Mouse (Mus musculus) hindbrain, embryonic 10.5 days (tissue): ENCODE data around the gene Plpp1. TPM values are rescaled to one million over a fixed set of nuclear protein-coding genes. Genes with fewer than 3 reads are reported as not detected.

Experiments used
- DNase-seq: peaks from one replicate; pipeline ENCODE4 v3.0.0-alpha.2; 2017; ENCODE audit warnings: low spot score
- H3K27ac ChIP-seq: fragments of 300-500 bp; sonication (generic); 2 replicates; pipeline ENCODE4 v1.5.1; 2016; ENCODE audit warnings: mild to moderate bottlenecking, moderate library complexity
- H3K27me3 ChIP-seq: fragments of 300-500 bp; sonication (generic); 2 replicates; pipeline ENCODE4 v1.6.1; 2016; ENCODE audit warnings: mild to moderate bottlenecking; ENCODE audit not compliant: poor library complexity, insufficient read depth, severe bottlenecking
- H3K36me3 ChIP-seq: fragments of 300-500 bp; sonication (generic); 2 replicates; pipeline ENCODE4 v1.6.1; 2016; ENCODE audit warnings: mild to moderate bottlenecking, moderate library complexity
- H3K4me1 ChIP-seq: fragments of 300-500 bp; sonication (generic); replicated peaks from 2 replicates; pipeline ENCODE4 v1.6.1; 2016; ENCODE audit warnings: mild to moderate bottlenecking
- H3K4me3 ChIP-seq: fragments of 300-500 bp; sonication (generic); 2 replicates; pipeline ENCODE4 v1.5.1; 2016; ENCODE audit warnings: mild to moderate bottlenecking, moderate library complexity
- H3K9me3 ChIP-seq: fragments of 300-500 bp; sonication (generic); 2 replicates; pipeline ENCODE4 v1.6.1; 2016; ENCODE audit warnings: mild to moderate bottlenecking, moderate library complexity
- WGBS: fragments of 180-500 bp; shearing (Covaris S2); methylation state at CpG from one replicate; pipeline ENCODE4 v1.1.7; 2016; 5-methylcytosine and 5-hydroxymethylcytosine counted together
- polyA plus RNA-seq: library from polyadenylated mRNA; unstranded; fragments of >200 nt; fragmentation: Nextera tagmentation; extraction: Ambion mirVana; gene quantifications from 2 replicates; pipeline ENCODE4 v1.2.1, GENCODE M21; 2016

The Plpp1 gene
- polyA plus RNA-seq, 1 experiment from 2014 or later: 25.5 TPM

DNA sequence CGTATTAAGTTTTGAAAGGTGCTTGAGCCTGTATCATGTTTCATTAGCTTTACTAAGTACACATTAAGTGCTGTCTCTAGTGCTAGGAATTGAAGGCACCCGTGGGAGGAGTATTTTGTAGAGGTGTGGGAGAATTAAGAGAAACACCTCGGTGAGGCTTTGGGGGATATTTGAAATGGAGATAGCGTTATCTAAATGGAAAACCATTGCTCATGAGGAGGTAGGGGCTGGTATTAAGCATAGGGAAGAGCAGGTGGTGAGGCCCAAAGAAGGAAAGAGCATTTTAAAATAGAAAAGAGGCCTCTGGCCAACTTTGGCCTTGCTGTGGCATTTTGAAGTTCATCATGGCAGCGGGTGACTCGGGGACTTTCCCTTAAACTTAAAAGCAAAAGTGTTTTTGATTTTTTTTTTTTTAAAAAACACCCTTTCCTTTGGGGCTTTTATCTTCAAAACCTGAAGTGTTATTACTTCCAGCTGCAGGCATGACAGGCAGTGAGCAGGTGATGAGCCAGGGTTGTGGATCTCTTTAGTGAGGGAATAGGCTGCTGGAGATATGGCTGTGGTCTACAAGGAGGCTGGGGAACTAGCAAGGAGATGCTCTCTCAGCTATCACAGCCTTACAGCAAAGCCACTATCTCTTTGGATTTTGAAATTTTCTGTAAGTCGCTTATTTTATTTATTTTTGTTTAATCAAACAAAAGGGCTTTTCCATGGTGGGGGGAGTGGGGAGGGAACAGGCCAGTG is 9.1 kb downstream of the Plpp1 start:
- Histone ChIP-seq H3K4me1 (peaks cover 12% of the 10 kb centered on the region), H3K36me3 (peaks cover 20% of the 10 kb centered on the region), H3K9me3 (no peaks in the 10 kb centered on the region), H3K27me3 (no peaks in the 10 kb centered on the region), H3K4me3 (no peak overlapping the region), H3K27ac (no peak overlapping the region)
- DNase-seq: no peak
- 85% methylated on average over 7 of the region's 7 CpGs for WGBS

DNA sequence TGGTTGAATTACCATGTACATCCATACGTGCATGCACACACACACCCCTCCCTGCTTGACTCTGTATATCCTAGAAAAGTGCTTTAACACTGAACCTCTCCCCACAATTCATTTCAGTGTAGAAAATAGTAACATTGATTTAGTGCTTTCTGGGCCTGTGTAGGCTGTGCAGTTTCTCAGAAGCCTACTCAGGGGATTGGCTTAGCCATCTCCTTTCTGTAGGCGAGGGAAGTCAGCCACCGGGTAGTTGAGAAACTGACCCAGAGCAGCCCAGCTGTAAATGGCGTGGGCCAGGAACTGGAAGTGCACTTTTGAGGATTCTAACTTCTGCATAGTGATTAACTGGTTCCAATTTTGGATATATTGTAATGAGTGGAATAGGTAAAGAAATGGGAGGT is 9.7 kb downstream of the Plpp1 start:
- H3K27ac ChIP-seq: no peak overlapping the region
- H3K4me1 ChIP-seq: peaks cover 12% of the 10 kb centered on the region
- peaks cover 20% of the 10 kb centered on the region for H3K36me3 ChIP-seq
- DNase-seq: no peak
- no peaks in the 10 kb centered on the region for H3K9me3 ChIP-seq
- 77% methylated on average over 4 of the region's 4 CpGs for WGBS
- no peak overlapping the region for H3K4me3 ChIP-seq
- no peaks in the 10 kb centered on the region for H3K27me3 ChIP-seq

DNA sequence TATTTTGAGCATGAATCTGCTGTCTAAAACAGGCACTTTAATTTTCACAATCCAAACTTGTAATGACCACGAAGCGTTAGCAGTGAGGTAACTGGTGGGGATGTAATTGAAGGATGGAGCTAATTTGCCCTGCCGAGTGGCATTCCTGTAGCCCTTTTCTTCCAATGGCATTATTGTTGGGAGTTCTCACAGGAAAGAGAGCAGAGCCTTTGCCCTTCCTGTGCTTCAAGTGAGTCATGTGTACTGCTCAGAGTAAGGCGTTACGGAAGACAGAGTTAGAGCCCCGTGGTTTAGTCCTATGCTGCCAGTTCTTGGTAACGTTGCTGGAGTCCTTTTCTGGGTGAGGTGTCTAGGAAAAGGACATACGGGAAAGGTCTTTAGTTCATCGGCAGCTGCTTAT is 10.2 kb downstream of the Plpp1 start:
- H3K27ac ChIP-seq: no peak overlapping the region
- no peak overlapping the region for H3K4me3 ChIP-seq
- H3K4me1 ChIP-seq: peaks cover 12% of the 10 kb centered on the region
- WGBS: 36% methylated on average over 9 of the region's 9 CpGs
- peaks cover 16% of the 10 kb centered on the region for H3K36me3 ChIP-seq
- no peaks in the 10 kb centered on the region for H3K27me3 ChIP-seq
- H3K9me3 ChIP-seq: no peaks in the 10 kb centered on the region
- no peak for DNase-seq

DNA sequence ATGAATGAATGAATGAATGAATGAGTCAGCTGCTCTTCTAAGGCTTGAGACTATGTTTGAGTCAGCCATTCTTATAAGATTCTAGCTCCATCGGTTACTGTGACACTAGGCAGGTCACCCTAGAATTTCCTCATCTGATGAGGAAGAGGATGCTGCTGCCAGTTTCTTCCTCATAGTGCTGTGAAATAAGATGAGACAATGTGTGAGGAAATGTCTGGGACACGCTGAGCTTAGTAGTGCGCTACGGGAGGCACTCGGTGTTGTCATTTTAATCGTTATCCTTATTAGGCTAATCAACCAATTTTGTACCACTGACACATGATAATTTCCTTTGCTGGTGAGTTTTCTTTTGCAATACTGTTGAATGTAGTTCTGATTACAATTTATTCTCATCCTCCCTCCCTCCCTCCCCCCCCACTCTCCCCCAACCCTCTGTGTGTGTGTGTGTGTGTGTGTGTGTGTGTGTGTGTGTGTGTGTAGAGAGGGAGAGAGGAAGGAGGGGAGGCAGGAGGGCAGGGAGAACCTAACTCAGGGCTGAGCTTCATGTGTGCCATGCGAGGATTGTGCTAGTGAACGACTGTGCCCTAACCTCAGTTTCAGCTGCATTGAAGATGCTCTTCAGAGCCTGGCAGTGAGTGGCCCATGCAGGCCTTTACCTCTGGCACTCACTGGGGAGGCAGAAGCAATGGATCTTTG is 11.3 kb downstream of the Plpp1 start:
- peaks cover 12% of the 10 kb centered on the region for H3K4me1 ChIP-seq
- WGBS: 85% methylated on average over 8 of the region's 8 CpGs
- DNase-seq: no peak

DNA sequence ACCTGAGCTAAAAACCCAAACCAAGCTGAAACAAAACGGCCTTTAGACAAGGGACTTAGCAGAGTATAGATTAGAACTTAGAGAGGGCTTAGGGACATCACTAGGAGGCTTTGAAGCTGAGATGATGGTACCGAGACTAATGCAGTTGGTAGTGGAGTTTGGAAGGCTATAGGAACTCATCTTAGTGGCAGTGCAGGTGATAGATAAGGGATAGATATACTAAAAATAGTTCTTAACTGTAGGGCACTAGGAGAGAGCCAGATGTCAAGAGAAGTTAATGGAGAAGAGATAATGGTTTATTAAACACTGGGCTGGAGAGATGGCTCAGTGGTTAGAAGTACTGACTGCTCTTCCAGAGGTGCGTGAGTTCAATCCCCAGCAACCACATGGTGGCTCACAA is 15.4 kb downstream of the Plpp1 start:
- Histone ChIP-seq H3K27ac (no peak overlapping the region), H3K4me3 (no peak overlapping the region), H3K36me3 (no peaks in the 10 kb centered on the region), H3K27me3 (no peaks in the 10 kb centered on the region), H3K4me1 (peaks cover 7% of the 10 kb centered on the region), H3K9me3 (no peaks in the 10 kb centered on the region)
- no peak for DNase-seq
- WGBS: 90% methylated on average over 3 of the region's 3 CpGs

More for the DNA sequence above, 11.3 kb downstream of the Plpp1 start:
- no peak overlapping the region for H3K4me3 ChIP-seq
- H3K27ac ChIP-seq: no peak overlapping the region
- H3K9me3 ChIP-seq: no peaks in the 10 kb centered on the region
- H3K27me3 ChIP-seq: no peaks in the 10 kb centered on the region
- H3K36me3 ChIP-seq: peaks cover 5% of the 10 kb centered on the region; the same call in 1 of the 2 replicates

DNA sequence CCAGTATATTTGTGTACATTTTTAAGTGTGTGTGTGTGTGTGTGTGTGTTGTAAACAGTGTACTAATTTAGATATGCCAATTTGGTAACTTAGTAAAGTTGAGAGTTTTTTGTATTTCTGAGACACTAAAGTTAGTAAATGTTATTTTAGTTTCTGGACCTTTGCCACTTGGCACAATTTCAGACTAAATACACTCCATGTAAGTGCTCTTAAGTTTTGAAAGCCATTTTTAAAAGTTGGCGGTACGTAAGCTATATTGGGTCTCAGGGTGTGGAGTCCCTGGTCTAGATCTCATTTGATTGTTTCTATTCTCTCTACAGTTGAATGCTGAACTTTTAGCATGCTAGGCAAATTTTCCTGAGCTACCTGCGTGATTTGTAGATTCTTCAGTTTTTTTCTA is 17.5 kb downstream of the Plpp1 start:
- H3K4me1 ChIP-seq: no peaks in the 10 kb centered on the region
- DNase-seq: no peak
- H3K36me3 ChIP-seq: no peaks in the 10 kb centered on the region
- no peak overlapping the region for H3K4me3 ChIP-seq
- H3K27me3 ChIP-seq: no peaks in the 10 kb centered on the region
- no peaks in the 10 kb centered on the region for H3K9me3 ChIP-seq
- 94% methylated on average over 3 of the region's 3 CpGs for WGBS
- H3K27ac ChIP-seq: no peak overlapping the region

DNA sequence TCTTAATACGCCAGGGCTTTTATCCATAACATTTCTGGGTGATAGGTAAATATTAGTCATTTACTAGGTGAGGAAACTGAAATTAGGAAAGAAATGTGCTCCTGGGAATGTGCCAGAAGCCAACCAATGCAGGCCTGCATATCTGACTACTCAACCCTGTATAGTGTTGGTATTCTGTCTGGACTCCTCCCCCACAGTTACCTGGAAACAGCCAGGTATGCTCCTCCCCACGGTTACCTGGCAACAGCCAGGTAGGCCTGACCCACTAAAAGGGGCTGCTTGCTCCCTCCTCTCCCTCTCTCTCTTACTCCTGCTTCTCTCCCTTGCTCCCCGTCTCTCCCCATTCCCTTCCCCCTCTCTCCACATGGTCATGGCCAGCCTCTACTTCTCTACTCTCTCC is 21.8 kb downstream of the Plpp1 start:
- Histone ChIP-seq H3K4me1 (peaks cover 7% of the 10 kb centered on the region; the same call in 1 of the 2 replicates), H3K27me3 (no peaks in the 10 kb centered on the region), H3K4me3 (no peak overlapping the region), H3K27ac (no peak overlapping the region), H3K36me3 (no peaks in the 10 kb centered on the region), H3K9me3 (no peaks in the 10 kb centered on the region)
- 70% methylated on average over 3 of the region's 3 CpGs for WGBS
- DNase-seq: no peak

DNA sequence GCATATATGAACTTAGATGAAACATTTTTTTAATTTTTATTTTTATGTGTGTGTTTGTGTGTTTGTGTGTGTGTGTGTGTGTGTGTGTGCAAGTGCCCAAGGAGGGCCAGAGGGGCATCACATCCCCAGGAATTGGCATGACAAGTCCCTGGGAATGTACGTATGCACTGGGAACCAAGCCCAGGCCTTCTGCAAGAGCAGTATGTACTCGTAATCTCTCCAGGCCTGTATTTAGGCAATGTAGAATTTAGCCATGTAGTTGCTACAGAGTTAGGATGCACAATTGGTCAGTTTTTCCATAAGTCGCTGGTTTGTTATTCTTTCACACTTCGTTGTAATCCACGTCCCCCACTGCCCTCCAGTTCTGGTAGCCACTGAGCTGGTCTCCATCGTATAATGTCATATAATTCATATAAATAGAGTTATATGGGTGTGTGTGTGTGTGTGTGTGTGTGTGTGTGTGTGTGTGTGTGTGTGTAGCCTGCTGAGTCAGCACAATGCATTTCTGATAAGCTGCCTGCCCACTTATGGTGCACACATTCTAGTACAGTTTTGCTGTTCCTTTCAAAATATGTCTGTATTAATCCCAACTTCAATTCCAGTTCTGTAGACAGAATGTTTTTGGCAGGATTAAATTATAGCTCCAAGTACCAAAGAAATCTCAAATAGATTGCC is 22.8 kb downstream of the Plpp1 start:
- Histone ChIP-seq H3K36me3 (no peaks in the 10 kb centered on the region), H3K27ac (no peak overlapping the region), H3K27me3 (no peaks in the 10 kb centered on the region), H3K4me3 (no peak overlapping the region), H3K9me3 (no peaks in the 10 kb centered on the region), H3K4me1 (peaks cover 7% of the 10 kb centered on the region; the same call in 1 of the 2 replicates)
- DNase-seq: no peak
- 93% methylated on average over 6 of the region's 6 CpGs for WGBS

DNA sequence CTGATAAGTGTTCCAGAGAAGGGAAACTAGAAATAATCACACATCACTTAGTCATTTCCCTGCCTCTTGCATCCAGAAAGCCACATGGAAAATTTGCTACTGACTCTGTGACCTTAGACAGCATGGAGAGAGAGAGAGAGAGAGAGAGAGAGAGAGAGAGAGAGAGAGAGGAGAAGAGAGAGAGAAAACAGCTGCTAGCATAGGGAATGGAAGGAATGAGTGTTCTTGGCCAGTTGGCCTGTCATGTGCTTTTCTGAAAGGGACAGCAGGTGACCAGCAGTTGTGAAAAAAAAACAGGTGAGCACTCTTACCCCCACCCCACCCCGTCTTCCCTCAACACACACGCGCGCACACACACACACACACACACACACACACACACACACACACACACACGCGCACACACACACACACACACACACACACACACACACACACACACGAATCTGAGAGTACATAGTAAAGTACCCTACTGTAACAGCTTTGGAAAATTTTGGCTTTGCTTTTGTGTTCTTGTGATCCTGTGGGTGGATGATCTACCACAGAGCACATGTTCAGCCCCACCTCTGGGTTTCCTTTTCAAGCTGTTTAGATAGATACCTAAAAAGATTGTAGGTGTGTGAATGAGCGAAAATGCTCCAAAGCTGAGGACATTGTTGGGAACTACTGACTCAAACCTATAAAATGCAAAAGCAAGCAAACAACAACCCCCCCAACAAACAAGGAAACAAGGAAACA is 23.5 kb downstream of the Plpp1 start:
- Histone ChIP-seq H3K4me3 (no peak overlapping the region), H3K27me3 (no peaks in the 10 kb centered on the region), H3K27ac (no peak overlapping the region), H3K4me1 (peaks cover 7% of the 10 kb centered on the region; the same call in 1 of the 2 replicates), H3K36me3 (no peaks in the 10 kb centered on the region), H3K9me3 (no peaks in the 10 kb centered on the region)
- 96% methylated on average over 8 of the region's 8 CpGs for WGBS
- DNase-seq: no peak

DNA sequence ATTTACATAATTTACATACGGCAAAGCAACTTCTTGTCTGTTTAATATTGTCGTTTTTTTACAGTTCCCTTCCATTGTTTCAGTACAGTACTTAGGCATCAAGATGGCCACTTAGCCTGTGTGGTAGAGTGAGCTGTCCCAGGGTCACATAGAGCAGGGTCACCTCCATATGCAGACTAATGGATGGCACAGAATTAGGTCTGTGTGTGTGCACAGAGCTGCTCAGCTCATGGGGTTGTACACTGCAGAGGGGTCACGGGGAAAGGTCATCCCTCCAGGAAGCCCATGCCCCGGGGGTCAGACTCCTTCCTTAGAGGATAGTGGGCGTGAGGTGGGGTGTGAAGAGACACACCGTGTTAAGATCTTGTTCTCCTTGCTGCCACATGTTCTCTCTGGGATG is 24.9 kb downstream of the Plpp1 start:
- Histone ChIP-seq H3K4me1 (peaks cover 7% of the 10 kb centered on the region; the same call in 1 of the 2 replicates), H3K27me3 (no peaks in the 10 kb centered on the region), H3K4me3 (no peak overlapping the region), H3K27ac (no peak overlapping the region), H3K9me3 (no peaks in the 10 kb centered on the region), H3K36me3 (no peaks in the 10 kb centered on the region)
- DNase-seq: no peak
- WGBS: 51% methylated on average over 6 of the region's 6 CpGs

DNA sequence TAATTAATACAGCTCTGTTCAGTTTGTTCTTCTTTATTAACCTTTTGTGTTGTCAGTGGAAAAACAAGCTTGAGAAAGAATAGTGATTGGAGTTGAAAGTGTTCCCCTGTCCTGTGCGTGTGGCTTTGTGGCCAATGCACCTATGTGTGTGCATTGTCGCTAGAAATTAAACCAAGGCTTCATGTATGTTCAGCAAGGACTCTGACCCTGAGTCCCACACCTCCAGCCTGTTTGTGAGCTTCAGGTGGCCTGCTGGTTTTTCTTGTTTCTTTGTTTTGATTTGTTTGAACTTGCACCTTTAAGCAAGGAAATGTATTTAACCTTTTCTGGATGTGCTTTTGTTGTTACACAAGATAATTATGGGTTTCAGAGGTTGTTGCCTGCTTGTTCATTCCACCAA is 29.0 kb downstream of the Plpp1 start:
- H3K27ac ChIP-seq: no peak overlapping the region
- 95% methylated on average over 2 of the region's 2 CpGs for WGBS
- no peak for DNase-seq
- H3K4me1 ChIP-seq: peaks cover 20% of the 10 kb centered on the region
- no peaks in the 10 kb centered on the region for H3K9me3 ChIP-seq
- no peaks in the 10 kb centered on the region for H3K36me3 ChIP-seq
- no peak overlapping the region for H3K4me3 ChIP-seq
- no peaks in the 10 kb centered on the region for H3K27me3 ChIP-seq

DNA sequence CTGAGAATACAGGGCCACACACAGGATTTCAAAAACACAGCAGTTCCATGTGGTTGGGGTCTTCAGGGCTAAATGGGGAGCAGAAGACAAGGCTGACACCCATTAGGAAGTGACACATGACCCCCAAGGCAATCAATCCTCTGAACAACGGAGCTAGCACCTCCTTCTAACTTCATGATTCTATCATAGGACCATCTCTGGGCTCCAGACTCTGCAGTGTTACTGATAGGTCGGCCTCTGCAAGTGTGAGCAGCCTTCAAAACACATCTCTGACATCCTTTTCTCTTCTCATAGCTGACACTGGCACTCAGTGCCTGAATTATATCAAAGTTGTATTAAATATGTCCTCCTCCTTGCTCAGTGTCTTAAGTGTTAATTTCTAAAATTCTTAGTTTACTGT is 32.0 kb downstream of the Plpp1 start:
- H3K4me1 ChIP-seq: peaks cover 20% of the 10 kb centered on the region
- no peaks in the 10 kb centered on the region for H3K27me3 ChIP-seq
- no peaks in the 10 kb centered on the region for H3K36me3 ChIP-seq
- no peak overlapping the region for H3K4me3 ChIP-seq
- no peak for DNase-seq
- H3K9me3 ChIP-seq: no peaks in the 10 kb centered on the region
- no peak overlapping the region for H3K27ac ChIP-seq
- WGBS: 45% methylated on average over 2 of the region's 2 CpGs
